Mouse (Mus musculus) midbrain, embryonic 12.5 days (tissue): ENCODE results near the gene Actn1. TPM values are rescaled to one million over a fixed set of nuclear protein-coding genes. Genes with fewer than 3 reads are reported as not detected.
A peak's percentile ranks its signal among the peaks of the same experiment; 100 is the strongest.

Source experiments
- ATAC-seq: fragments of 200-750 bp; cut with Nextera tagmentation; 2 replicates; pipeline ENCODE4 v1.8.0; 2017; ENCODE audit warnings: low read depth, moderate TSS enrichment, moderate library complexity; ENCODE audit not compliant: low FRiP score
- H3K27ac ChIP-seq: fragments of 300-500 bp; sonication (generic); replicated peaks from 2 replicates; pipeline ENCODE4 v1.5.1; 2016; ENCODE audit warnings: mild to moderate bottlenecking
- H3K27me3 ChIP-seq: fragments of 300-500 bp; sonication (generic); 2 replicates; pipeline ENCODE4 v1.6.1; 2016; ENCODE audit warnings: mild to moderate bottlenecking
- H3K36me3 ChIP-seq: fragments of 300-500 bp; sonication (generic); 2 replicates; pipeline ENCODE4 v1.6.1; 2016
- H3K4me1 ChIP-seq: fragments of 300-500 bp; sonication (generic); 2 replicates; pipeline ENCODE4 v1.6.1; 2016
- H3K4me2 ChIP-seq: fragments of 300-500 bp; sonication (generic); replicated peaks from 2 replicates; pipeline ENCODE4 v1.6.1; 2016; ENCODE audit warnings: mild to moderate bottlenecking, moderate library complexity
- H3K4me3 ChIP-seq: fragments of 300-500 bp; sonication (generic); 2 replicates; pipeline ENCODE4 v1.5.1; 2016; ENCODE audit warnings: mild to moderate bottlenecking
- H3K9ac ChIP-seq: fragments of 300-500 bp; sonication (generic); replicated peaks from 2 replicates; pipeline ENCODE4 v1.6.1; 2016; ENCODE audit warnings: mild to moderate bottlenecking, moderate library complexity
- H3K9me3 ChIP-seq: fragments of 300-500 bp; sonication (generic); 2 replicates; pipeline ENCODE4 v1.6.1; 2016; ENCODE audit warnings: mild to moderate bottlenecking
- WGBS: fragments of 180-500 bp; shearing (Covaris S2); methylation state at CpG from one replicate; pipeline ENCODE4 v1.1.7; 2016; 5-methylcytosine and 5-hydroxymethylcytosine counted together
- polyA plus RNA-seq: library from polyadenylated mRNA; unstranded; fragments of >200 nt; fragmentation: Nextera tagmentation; extraction: Ambion mirVana; gene quantifications from 2 replicates; pipeline ENCODE4 v1.2.1, GENCODE M21; 2016

Gene Actn1
- polyA plus RNA-seq, 1 experiment from 2014 or later = 18.9 TPM

DNA sequence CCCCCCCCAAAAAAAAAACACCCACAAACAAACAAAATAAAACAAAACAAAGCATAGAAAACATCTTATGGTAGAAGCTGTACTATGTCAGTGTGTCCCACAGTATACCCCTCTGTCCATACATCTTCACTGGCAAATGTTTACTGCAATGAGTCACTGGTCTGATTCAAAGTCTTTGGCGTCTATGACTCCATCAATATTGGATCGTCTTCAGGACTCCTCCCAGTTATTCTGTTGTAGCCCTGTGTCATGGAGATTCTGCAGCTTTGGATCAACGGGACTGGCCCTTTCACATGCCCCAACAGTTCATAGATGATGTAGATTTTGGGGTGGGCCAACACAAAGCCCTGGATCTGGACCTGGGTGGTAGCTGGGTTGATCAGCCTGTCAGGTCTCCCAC is 25.9 kb downstream of the Actn1 start:
- no peak overlapping the region for H3K4me3 ChIP-seq
- H3K4me2 ChIP-seq = no peak overlapping the region
- H3K4me1 ChIP-seq = peaks cover 24% of the 10 kb centered on the region
- WGBS = 91% methylated on average over 3 of the region's 3 CpGs
- H3K27ac ChIP-seq = no peak overlapping the region
- H3K9me3 ChIP-seq = peaks cover 5% of the 10 kb centered on the region; the same call in 1 of the 2 replicates
- no peak overlapping the region for H3K9ac ChIP-seq
- no peaks in the 10 kb centered on the region for H3K27me3 ChIP-seq
- no peak for ATAC-seq
- H3K36me3 ChIP-seq = no peaks in the 10 kb centered on the region

- Histone ChIP-seq H3K27ac (no peak overlapping the region), H3K4me3 (no peak overlapping the region), H3K4me1 (peaks cover 32% of the 10 kb centered on the region), H3K36me3 (no peaks in the 10 kb centered on the region), H3K9me3 (peaks cover 5% of the 10 kb centered on the region; the same call in 1 of the 2 replicates), H3K4me2 (no peak overlapping the region), H3K9ac (no peak overlapping the region), H3K27me3 (no peaks in the 10 kb centered on the region)
- 90% methylated on average over 4 of the region's 4 CpGs for WGBS
- ATAC-seq = no peak
Measured at GRCm38 (mm10) chr12:80232840-80233218, 27.3 kb downstream of the Actn1 start.

GRCm38 (mm10) chr12:80232076-80232839 is 27.9 kb downstream of the Actn1 start:
- H3K9ac ChIP-seq = no peak overlapping the region
- H3K36me3 ChIP-seq = no peaks in the 10 kb centered on the region
- H3K4me1 ChIP-seq = peaks cover 34% of the 10 kb centered on the region
- WGBS = 88% methylated on average over 9 of the region's 9 CpGs
- H3K9me3 ChIP-seq = peaks cover 5% of the 10 kb centered on the region; the same call in 1 of the 2 replicates
- ATAC-seq = no peak
- H3K4me2 ChIP-seq = no peak overlapping the region
- H3K4me3 ChIP-seq = no peak overlapping the region
- no peaks in the 10 kb centered on the region for H3K27me3 ChIP-seq
- no peak overlapping the region for H3K27ac ChIP-seq

GRCm38 (mm10) chr12:80231317-80231716 is 28.9 kb downstream of the Actn1 start:
- H3K4me2 ChIP-seq = no peak overlapping the region
- H3K36me3 ChIP-seq = no peaks in the 10 kb centered on the region
- 45% methylated on average over 5 of the region's 5 CpGs for WGBS
- ATAC-seq = no peak
- no peak overlapping the region for H3K9ac ChIP-seq
- H3K4me3 ChIP-seq = no peak overlapping the region
- peaks cover 34% of the 10 kb centered on the region for H3K4me1 ChIP-seq
- no peaks in the 10 kb centered on the region for H3K27me3 ChIP-seq
- H3K9me3 ChIP-seq = peaks cover 5% of the 10 kb centered on the region; the same call in 1 of the 2 replicates
- H3K27ac ChIP-seq = 0 out of 2 replicates have a peak overlapping the region, but pooled peaks have one; percentile 56

- Histone ChIP-seq H3K4me1 (peaks cover 34% of the 10 kb centered on the region), H3K4me2 (no peak overlapping the region), H3K27me3 (no peaks in the 10 kb centered on the region), H3K36me3 (no peaks in the 10 kb centered on the region), H3K27ac (peak overlapping the region; percentile 56), H3K4me3 (no peak overlapping the region), H3K9me3 (peaks cover 5% of the 10 kb centered on the region; the same call in 1 of the 2 replicates), H3K9ac (no peak overlapping the region)
- no peak for ATAC-seq
- WGBS = 63% methylated on average over 5 of the region's 5 CpGs
Measured at GRCm38 (mm10) chr12:80230854-80231253, 29.3 kb downstream of the Actn1 start.

GRCm38 (mm10) chr12:80230111-80230700 is 30.0 kb downstream of the Actn1 start:
- no peak overlapping the region for H3K4me2 ChIP-seq
- 3% methylated on average over 10 of the region's 10 CpGs for WGBS
- H3K9ac ChIP-seq = no peak overlapping the region
- peak overlapping the region; percentile 63 for H3K27ac ChIP-seq
- H3K4me3 ChIP-seq = no peak overlapping the region
- peak; percentile 61; the same call in 1 of the 2 replicates for ATAC-seq
- H3K27me3 ChIP-seq = no peaks in the 10 kb centered on the region
- no peaks in the 10 kb centered on the region for H3K36me3 ChIP-seq
- H3K4me1 ChIP-seq = peaks cover 34% of the 10 kb centered on the region
- H3K9me3 ChIP-seq = peaks cover 5% of the 10 kb centered on the region; the same call in 1 of the 2 replicates

- Histone ChIP-seq H3K27ac (peak overlapping the region; percentile 63; the same call in 1 of the 2 replicates), H3K27me3 (no peaks in the 10 kb centered on the region), H3K4me1 (peaks cover 40% of the 10 kb centered on the region), H3K9ac (no peak overlapping the region), H3K36me3 (no peaks in the 10 kb centered on the region), H3K4me3 (no peak overlapping the region), H3K4me2 (no peak overlapping the region), H3K9me3 (peaks cover 3% of the 10 kb centered on the region; the same call in 1 of the 2 replicates)
- no peak for ATAC-seq
- WGBS = 60% methylated on average over 5 of the region's 5 CpGs
Measured at GRCm38 (mm10) chr12:80229010-80229800, 31.0 kb downstream of the Actn1 start.

GRCm38 (mm10) chr12:80228356-80228755 is 31.8 kb downstream of the Actn1 start:
- peak overlapping the region; percentile 58 for H3K27ac ChIP-seq
- 86% methylated on average over 5 of the region's 5 CpGs for WGBS
- peaks cover 48% of the 10 kb centered on the region for H3K4me1 ChIP-seq

GRCm38 (mm10) chr12:80227835-80228234 is 32.3 kb downstream of the Actn1 start:
- Histone ChIP-seq H3K36me3 (no peaks in the 10 kb centered on the region), H3K9ac (no peak overlapping the region), H3K4me3 (no peak overlapping the region), H3K9me3 (no peaks in the 10 kb centered on the region), H3K4me2 (no peak overlapping the region), H3K4me1 (peaks cover 51% of the 10 kb centered on the region), H3K27me3 (no peaks in the 10 kb centered on the region), H3K27ac (peak overlapping the region; percentile 58)
- WGBS = 17% methylated on average over 3 of the region's 3 CpGs
- ATAC-seq = peak; percentile 52; the same call in 1 of the 2 replicates

More at GRCm38 (mm10) chr12:80228356-80228755, 31.8 kb downstream of the Actn1 start:
- H3K4me2 ChIP-seq = no peak overlapping the region
- H3K4me3 ChIP-seq = no peak overlapping the region
- no peaks in the 10 kb centered on the region for H3K9me3 ChIP-seq
- H3K9ac ChIP-seq = no peak overlapping the region
- no peaks in the 10 kb centered on the region for H3K27me3 ChIP-seq
- no peaks in the 10 kb centered on the region for H3K36me3 ChIP-seq
- ATAC-seq = no peak

DNA sequence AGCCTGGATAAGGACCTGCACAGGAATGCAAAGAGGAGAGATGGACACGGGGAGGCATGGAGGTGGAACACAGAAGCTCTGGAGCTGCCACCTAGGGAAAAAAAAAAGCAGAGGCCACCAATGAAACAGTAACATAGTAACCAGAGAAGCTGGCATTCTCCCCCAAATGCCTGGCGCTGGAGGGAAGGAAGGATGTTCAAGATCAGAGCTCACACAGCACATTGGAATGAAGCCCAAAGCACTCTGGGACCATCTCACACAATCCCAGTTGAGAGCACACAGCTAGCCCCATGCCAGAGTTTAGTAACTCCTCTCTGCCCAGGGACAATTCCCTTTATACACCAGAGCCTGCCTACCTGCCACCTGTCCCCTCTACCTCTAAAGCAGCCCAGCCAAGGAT is 34.1 kb downstream of the Actn1 start:
- no peak overlapping the region for H3K4me2 ChIP-seq
- H3K27me3 ChIP-seq = no peaks in the 10 kb centered on the region
- no peaks in the 10 kb centered on the region for H3K36me3 ChIP-seq
- no peaks in the 10 kb centered on the region for H3K9me3 ChIP-seq
- WGBS = 84% methylated on average over 2 of the region's 2 CpGs
- no peak overlapping the region for H3K4me3 ChIP-seq
- H3K9ac ChIP-seq = no peak overlapping the region
- ATAC-seq = no peak
- H3K27ac ChIP-seq = no peak overlapping the region
- H3K4me1 ChIP-seq = peaks cover 44% of the 10 kb centered on the region

- WGBS = 54% methylated on average over 8 of the region's 8 CpGs
- no peaks in the 10 kb centered on the region for H3K9me3 ChIP-seq
- H3K9ac ChIP-seq = no peak overlapping the region
- peaks cover 26% of the 10 kb centered on the region for H3K4me1 ChIP-seq
- H3K4me3 ChIP-seq = no peak overlapping the region
- H3K4me2 ChIP-seq = no peak overlapping the region
- H3K27ac ChIP-seq = no peak overlapping the region
- no peaks in the 10 kb centered on the region for H3K27me3 ChIP-seq
- ATAC-seq = no peak
- H3K36me3 ChIP-seq = no peaks in the 10 kb centered on the region
Measured at GRCm38 (mm10) chr12:80224241-80224731, 35.9 kb downstream of the Actn1 start.
